Mouse (Mus musculus): ENCODE measurements around the gene D17Wsu92e.

The D17Wsu92e gene

GRCm38 (mm10) chr17:27790015-27790414 is 30.4 kb downstream of the D17Wsu92e start:
- DNase-seq = no peak

- DNase-seq = no peak
Observed at GRCm38 (mm10) chr17:27788456-27789172, 31.8 kb downstream of the D17Wsu92e start.

- no peak for DNase-seq
Observed at GRCm38 (mm10) chr17:27783567-27783966, 36.9 kb downstream of the D17Wsu92e start.

- no peak for DNase-seq
Observed at GRCm38 (mm10) chr17:27781059-27781687, 39.3 kb downstream of the D17Wsu92e start.

- DNase-seq = no peak
Observed at GRCm38 (mm10) chr17:27779755-27780154, 40.7 kb downstream of the D17Wsu92e start.

GRCm38 (mm10) chr17:27778671-27779355 is 41.6 kb downstream of the D17Wsu92e start:
- no peak for DNase-seq

- no peak for DNase-seq
Observed at GRCm38 (mm10) chr17:27777823-27778222, 42.6 kb downstream of the D17Wsu92e start.

GRCm38 (mm10) chr17:27774198-27774597 is 46.2 kb downstream of the D17Wsu92e start:
- DNase-seq = no peak

- no peak for DNase-seq
Observed at GRCm38 (mm10) chr17:27771616-27772015, 48.8 kb downstream of the D17Wsu92e start.

- peak; percentile 89 to 92 for DNase-seq
Observed at GRCm38 (mm10) chr17:27768817-27769542, 51.5 kb downstream of the D17Wsu92e start.

GRCm38 (mm10) chr17:27767543-27767942 is 52.9 kb downstream of the D17Wsu92e start:
- no peak for DNase-seq

GRCm38 (mm10) chr17:27767120-27767519 is 53.3 kb downstream of the D17Wsu92e start:
- DNase-seq = no peak

GRCm38 (mm10) chr17:27765066-27765465 is 55.4 kb downstream of the D17Wsu92e start:
- no peak for DNase-seq

- DNase-seq = no peak
Observed at GRCm38 (mm10) chr17:27764453-27764852, 56.0 kb downstream of the D17Wsu92e start.

- DNase-seq = no peak
Observed at GRCm38 (mm10) chr17:27762884-27763283, 57.6 kb downstream of the D17Wsu92e start.

GRCm38 (mm10) chr17:27761639-27762336 is 58.7 kb downstream of the D17Wsu92e start:
- DNase-seq = peak; percentile 91 to 96

GRCm38 (mm10) chr17:27760169-27760568 is 60.3 kb downstream of the D17Wsu92e start:
- no peak for DNase-seq

GRCm38 (mm10) chr17:27751314-27752202 is 68.9 kb downstream of the D17Wsu92e start:
- DNase-seq = peak; percentile 40 to 59

GRCm38 (mm10) chr17:27750451-27750942 is 70.0 kb downstream of the D17Wsu92e start:
- no peak for DNase-seq

GRCm38 (mm10) chr17:27748123-27748522 is 72.3 kb downstream of the D17Wsu92e start:
- no peak for DNase-seq

- DNase-seq = no peak
Observed at GRCm38 (mm10) chr17:27746446-27746845, 74.0 kb downstream of the D17Wsu92e start.
